Comparison of ENCODE assay signal across 33 mouse cellular contexts in genomic region chrX:77801543-77801942, GRCm38 (mm10). TPM values are rescaled to one million over a fixed set of nuclear protein-coding genes. Genes with fewer than 3 reads are reported as not detected.
DNase-seq lines count a peak whose midpoint lies in the region; ATAC-seq lines count a peak whose summit lies in the region.
"Had no signal": no experiment of that assay in that cellular context is flagged by ENCODE, and none has a peak within 500 bp of the region (broad histone marks: within the 10 kb centered on the region; RNA-seq: fewer than 3 reads in every experiment).

No protein-coding gene starts in this region.

- no peaks in the 10 kb centered on the region for H3K27me3 ChIP-seq in midbrain, embryonic 11.5 days (ENCODE audit: control insufficient read depth, insufficient read depth, low read length)
- H3K27me3 ChIP-seq: embryonic facial prominence, embryonic 13.5 days; forebrain, embryonic 13.5 days; heart, embryonic 13.5 days; hindbrain, embryonic 12.5 days; liver, embryonic 15.5 days; midbrain, embryonic 12.5 days; neural tube, embryonic 12.5 days had no signal

- H3K27ac ChIP-seq in midbrain, embryonic 11.5 days (ENCODE audit: low read depth, low read length), result no peak overlapping the region
- H3K27ac ChIP-seq: embryonic facial prominence, embryonic 13.5 days; forebrain, embryonic 13.5 days; heart, embryonic 13.5 days; hindbrain, embryonic 12.5 days; layer of hippocampus, adult 2 months; limb, embryonic 10.5 days; liver, embryonic 15.5 days; midbrain, embryonic 12.5 days; neural tube, embryonic 12.5 days had no signal

- no peak overlapping the region for H3K9ac ChIP-seq in midbrain, embryonic 11.5 days (ENCODE audit: low read length)
- H3K9ac ChIP-seq: embryonic facial prominence, embryonic 13.5 days; forebrain, embryonic 13.5 days; heart, embryonic 13.5 days; hindbrain, embryonic 12.5 days; liver, embryonic 15.5 days; midbrain, embryonic 12.5 days; neural tube, embryonic 12.5 days had no signal

- ATAC-seq in midbrain, embryonic 11.5 days (ENCODE audit: low FRiP score), result no peak
- ATAC-seq: forebrain, embryonic 13.5 days had no signal

- no peaks in the 10 kb centered on the region for H3K36me3 ChIP-seq in midbrain, embryonic 11.5 days (ENCODE audit: control insufficient read depth, insufficient read depth, low read length)
- H3K36me3 ChIP-seq: embryonic facial prominence, embryonic 13.5 days; heart, embryonic 13.5 days; hindbrain, embryonic 12.5 days; limb, embryonic 10.5 days; liver, embryonic 15.5 days; midbrain, embryonic 12.5 days; neural tube, embryonic 12.5 days had no signal

- H3K4me2 ChIP-seq in midbrain, embryonic 11.5 days, result no peak overlapping the region
- H3K4me2 ChIP-seq: embryonic facial prominence, embryonic 13.5 days; forebrain, embryonic 13.5 days; heart, embryonic 13.5 days; hindbrain, embryonic 12.5 days; liver, embryonic 15.5 days; midbrain, embryonic 12.5 days; neural tube, embryonic 12.5 days had no signal

- no peak overlapping the region for H3K4me3 ChIP-seq in midbrain, embryonic 11.5 days (ENCODE audit: low read depth, low read length)
- H3K4me3 ChIP-seq: embryonic facial prominence, embryonic 13.5 days; erythroblast, embryonic 14.5 days; forebrain, embryonic 13.5 days; heart, embryonic 13.5 days; hindbrain, embryonic 12.5 days; layer of hippocampus, adult 2 months; limb, embryonic 10.5 days; liver, embryonic 15.5 days; midbrain, embryonic 12.5 days; neural tube, embryonic 12.5 days had no signal

- peak; percentile 47 for DNase-seq in CD4-positive helper T cell, adult 2 months (ENCODE audit: low read depth, low spot score)
- DNase-seq in MEL-GATA-1-ER (ENCODE audit: extremely low read depth, low read depth), result peak; percentile 19
- DNase-seq in induced T-regulatory cell, adult 2 months (ENCODE audit: low read depth), result peak; percentile 50
- DNase-seq in natural killer cell, adult 2 months (ENCODE audit: low spot score in 2 of 2), result peak; percentile 7 to 42
- no peak for DNase-seq in midbrain, embryonic 11.5 days (ENCODE audit: low spot score, missing footprints)
- DNase-seq in frontal cortex, postnatal 36 days (ENCODE audit: low spot score in 2 of 2), result no peak
- DNase-seq in frontal cortex, postnatal 10 days (ENCODE audit: low spot score in 2 of 2), result no peak
- DNase-seq: adrenal gland, adult 8-10 months; B cell, adult 2 months; cerebellum, adult 18-20 months; cerebellum, postnatal 14 days; embryo, embryonic 11 days; gastrocnemius, postnatal 10 days; heart, adult 11 months; heart, postnatal 14 days; kidney, adult 8-10 months; kidney, postnatal 10 days; liver; lung, postnatal 4 days; thymus, postnatal 25 days had no signal

- no peaks in the 10 kb centered on the region for H3K4me1 ChIP-seq in midbrain, embryonic 11.5 days (ENCODE audit: control insufficient read depth, insufficient read depth, low read length)
- H3K4me1 ChIP-seq: embryonic facial prominence, embryonic 13.5 days; forebrain, embryonic 13.5 days; heart, embryonic 13.5 days; hindbrain, embryonic 12.5 days; liver, embryonic 15.5 days; midbrain, embryonic 12.5 days; neural tube, embryonic 12.5 days had no signal

- H3K9me3 ChIP-seq in midbrain, embryonic 11.5 days (ENCODE audit: control insufficient read depth, low read length), result no peaks in the 10 kb centered on the region
- H3K9me3 ChIP-seq: embryonic facial prominence, embryonic 13.5 days; heart, embryonic 13.5 days; hindbrain, embryonic 12.5 days; limb, embryonic 10.5 days; liver, embryonic 15.5 days; midbrain, embryonic 12.5 days; neural tube, embryonic 12.5 days had no signal

- WGBS in midbrain, embryonic 11.5 days, result 87% methylated on average over 1 of the region's 1 CpGs

RNA-seq across cellular contexts. Expression of gene Prkx, which starts 5.5 kb away (rescaled TPM):
- 16.2 and 18.6 TPM in 2 replicates for polyA plus RNA-seq in midbrain, embryonic 11.5 days (2014; fragmentation: Nextera tagmentation; extraction: Ambion mirVana)

RNA-seq across cellular contexts. Expression of gene Pbsn, which starts 51.9 kb away (rescaled TPM):
- not detected in 2 replicates for polyA plus RNA-seq in midbrain, embryonic 11.5 days (2014; fragmentation: Nextera tagmentation; extraction: Ambion mirVana)
- polyA plus RNA-seq: embryonic facial prominence, embryonic 13.5 days; erythroblast, embryonic 14.5 days; forebrain, embryonic 13.5 days; heart, embryonic 13.5 days; hindbrain, embryonic 12.5 days; limb, embryonic 10.5 days; liver, embryonic 15.5 days; lung, embryonic 16.5 days; midbrain, embryonic 12.5 days; neural tube, embryonic 12.5 days; spleen, adult 2 months; stomach, embryonic 14.5 days had no signal

Comparison
In these comparisons a context has a peak if more than half of its experiments do, and no peak if none do; other contexts are left out.
1. DNase-seq: peak in CD4-positive helper T cell, adult 2 months (single experiment), MEL-GATA-1-ER (single experiment), induced T-regulatory cell, adult 2 months (single experiment) and natural killer cell, adult 2 months (2 of 2); none in midbrain, embryonic 11.5 days (single experiment), frontal cortex, postnatal 36 days (0 of 2) and frontal cortex, postnatal 10 days (0 of 2).